Mouse (Mus musculus): ENCODE data around the gene Dlx4.

The Dlx4 gene

GRCm38 (mm10) chr11:95142258-95142657 lies 3.8 kb downstream of the Dlx4 start:
- DNase-seq: no peak

- DNase-seq: no peak
Measured at GRCm38 (mm10) chr11:95139871-95140270, 6.2 kb downstream of the Dlx4 start.

- no peak for DNase-seq
Measured at GRCm38 (mm10) chr11:95137281-95137680, 8.8 kb downstream of the Dlx4 start.

GRCm38 (mm10) chr11:95133321-95133720 lies 12.7 kb downstream of the Dlx4 start:
- DNase-seq: no peak

- DNase-seq: no peak
Measured at GRCm38 (mm10) chr11:95130668-95131252, 15.3 kb downstream of the Dlx4 start.

GRCm38 (mm10) chr11:95128359-95128758 lies 17.7 kb downstream of the Dlx4 start:
- no peak for DNase-seq

GRCm38 (mm10) chr11:95126272-95127245 lies 19.5 kb downstream of the Dlx4 start:
- DNase-seq: no peak

- no peak for DNase-seq
Measured at GRCm38 (mm10) chr11:95125366-95125948, 20.6 kb downstream of the Dlx4 start.

GRCm38 (mm10) chr11:95122100-95122489 lies 24.0 kb downstream of the Dlx4 start:
- DNase-seq: no peak

GRCm38 (mm10) chr11:95121161-95122099 lies 24.6 kb downstream of the Dlx4 start:
- DNase-seq: no peak

- DNase-seq: no peak
Measured at GRCm38 (mm10) chr11:95120633-95121020, 25.4 kb downstream of the Dlx4 start.

GRCm38 (mm10) chr11:95119990-95120632 lies 26.0 kb downstream of the Dlx4 start, which contains the start of gene Dlx3:
Gene Dlx3, plus strand, starts transcription at chr11:95120119.
- peak; percentile 34 for DNase-seq

GRCm38 (mm10) chr11:95118505-95118904 lies 27.6 kb downstream of the Dlx4 start:
- DNase-seq: peak; percentile 83

- peak; percentile 72 for DNase-seq
Measured at GRCm38 (mm10) chr11:95117030-95117429, 29.0 kb downstream of the Dlx4 start.

- DNase-seq: no peak
Measured at GRCm38 (mm10) chr11:95110081-95110480, 36.0 kb downstream of the Dlx4 start.

- DNase-seq: no peak
Measured at GRCm38 (mm10) chr11:95109000-95109399, 37.1 kb downstream of the Dlx4 start.

- DNase-seq: peak; percentile 81
Measured at GRCm38 (mm10) chr11:95106440-95107236, 39.4 kb downstream of the Dlx4 start.

- DNase-seq: no peak
Measured at GRCm38 (mm10) chr11:95105274-95105874, 40.7 kb downstream of the Dlx4 start.

- DNase-seq: no peak
Measured at GRCm38 (mm10) chr11:95104266-95104665, 41.8 kb downstream of the Dlx4 start.

- no peak for DNase-seq
Measured at GRCm38 (mm10) chr11:95102161-95102904, 43.7 kb downstream of the Dlx4 start.
